Mouse (Mus musculus): ENCODE data around the gene Them5. TPM values are rescaled to one million over a fixed set of nuclear protein-coding genes. Genes with fewer than 3 reads are reported as not detected.

Gene Them5
- polyA plus RNA-seq, 1 experiment, result not detected

DNA sequence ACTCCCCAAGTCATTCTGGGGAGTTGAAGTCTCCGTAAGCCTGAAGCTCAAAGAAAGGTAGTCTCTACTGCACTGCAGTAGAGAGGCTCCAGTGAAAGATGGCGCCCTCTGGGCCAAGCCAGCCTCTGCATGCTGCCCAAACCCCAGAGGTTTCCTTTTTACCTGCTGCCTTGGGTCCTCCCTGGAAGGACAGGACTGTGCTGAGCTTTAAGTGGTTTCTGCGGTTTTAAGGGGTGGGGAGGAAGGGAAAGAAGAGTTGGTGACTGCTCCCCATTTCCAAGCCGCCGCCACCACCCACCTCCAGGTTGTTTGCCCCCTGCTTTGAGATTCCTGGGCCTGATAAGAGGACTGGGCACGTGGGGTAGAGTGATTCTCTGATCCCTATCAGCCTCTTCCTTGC lies 26.7 kb downstream of the Them5 start:
- no peak overlapping the region for H3K4me3 ChIP-seq (ENCODE audit: extremely low read depth, insufficient read depth, insufficient read length)
- TF ChIP-seq CTCF (IDR thresholded peaks at IDR 0.05; ENCODE audit: extremely low read depth, insufficient read depth, insufficient read length, insufficient replicate concordance) (no peak), POLR2A (IDR thresholded peaks at IDR 0.05; ENCODE audit: low read depth, low read length) (no peak)
- DNase-seq (ENCODE audit: low read depth in 1 of 2, low spot score in 2 of 2), result no peak
- peaks cover under 1% of the 10 kb centered on the region for H3K27me3 ChIP-seq (ENCODE audit: control insufficient read depth, insufficient read depth, low read length)
- H3K4me1 ChIP-seq (ENCODE audit: control insufficient read depth, insufficient read depth, insufficient read length), result peaks cover 6% of the 10 kb centered on the region; the same call in 1 of the 2 replicates
- WGBS, result 53% methylated on average over 6 of the region's 6 CpGs
- no peak overlapping the region for H3K27ac ChIP-seq (ENCODE audit: insufficient read depth, low read length)
- H3K36me3 ChIP-seq (ENCODE audit: control insufficient read depth, insufficient read depth, low read length), result no peaks in the 10 kb centered on the region

GRCm38 (mm10) chr3:94369709-94370108 lies 27.8 kb downstream of the Them5 start:
- DNase-seq (ENCODE audit: low read depth in 1 of 2, low spot score in 2 of 2), result no peak
- WGBS, result 75% methylated on average over 2 of the region's 2 CpGs
- Histone ChIP-seq H3K27ac (ENCODE audit: insufficient read depth, low read length) (no peak overlapping the region), H3K4me3 (ENCODE audit: extremely low read depth, insufficient read depth, insufficient read length) (no peak overlapping the region), H3K4me1 (ENCODE audit: control insufficient read depth, insufficient read depth, insufficient read length) (no peaks in the 10 kb centered on the region), H3K27me3 (ENCODE audit: control insufficient read depth, insufficient read depth, low read length) (no peaks in the 10 kb centered on the region), H3K36me3 (ENCODE audit: control insufficient read depth, insufficient read depth, low read length) (no peaks in the 10 kb centered on the region)
- TF ChIP-seq CTCF (IDR thresholded peaks at IDR 0.05; ENCODE audit: extremely low read depth, insufficient read depth, insufficient read length, insufficient replicate concordance), result no peak
- no peak for TF ChIP-seq POLR2A (IDR thresholded peaks at IDR 0.05; ENCODE audit: low read depth, low read length)

DNA sequence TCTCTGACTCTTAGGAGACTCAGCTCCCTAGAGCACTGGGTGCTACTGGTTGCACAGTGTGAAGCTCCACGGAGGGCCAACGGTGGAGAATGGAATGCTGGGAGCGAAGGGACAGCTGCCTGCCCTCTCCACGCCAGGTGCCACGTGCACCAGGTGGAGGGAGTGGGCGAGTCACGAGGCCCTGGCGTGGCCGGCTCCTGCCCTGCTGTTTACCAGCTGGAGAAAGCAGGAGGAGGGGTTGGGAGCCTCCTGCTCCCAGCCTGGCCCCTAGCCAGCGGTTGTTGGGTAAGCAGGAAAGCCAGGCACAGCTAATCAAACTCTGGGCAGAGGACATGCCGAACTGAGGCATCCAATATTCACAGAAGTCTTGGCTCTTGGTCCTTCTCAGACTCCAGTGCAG lies 29.7 kb downstream of the Them5 start:
- TF ChIP-seq CTCF (IDR thresholded peaks at IDR 0.05; ENCODE audit: extremely low read depth, insufficient read depth, insufficient read length, insufficient replicate concordance) (no peak), POLR2A (IDR thresholded peaks at IDR 0.05; ENCODE audit: low read depth, low read length) (no peak)
- Histone ChIP-seq H3K27me3 (ENCODE audit: control insufficient read depth, insufficient read depth, low read length) (no peaks in the 10 kb centered on the region), H3K4me3 (ENCODE audit: extremely low read depth, insufficient read depth, insufficient read length) (no peak overlapping the region), H3K36me3 (ENCODE audit: control insufficient read depth, insufficient read depth, low read length) (no peaks in the 10 kb centered on the region), H3K4me1 (ENCODE audit: control insufficient read depth, insufficient read depth, insufficient read length) (no peaks in the 10 kb centered on the region), H3K27ac (ENCODE audit: insufficient read depth, low read length) (no peak overlapping the region)
- WGBS, result 76% methylated on average over 11 of the region's 11 CpGs
- DNase-seq (ENCODE audit: low read depth in 1 of 2, low spot score in 2 of 2), result no peak

DNA sequence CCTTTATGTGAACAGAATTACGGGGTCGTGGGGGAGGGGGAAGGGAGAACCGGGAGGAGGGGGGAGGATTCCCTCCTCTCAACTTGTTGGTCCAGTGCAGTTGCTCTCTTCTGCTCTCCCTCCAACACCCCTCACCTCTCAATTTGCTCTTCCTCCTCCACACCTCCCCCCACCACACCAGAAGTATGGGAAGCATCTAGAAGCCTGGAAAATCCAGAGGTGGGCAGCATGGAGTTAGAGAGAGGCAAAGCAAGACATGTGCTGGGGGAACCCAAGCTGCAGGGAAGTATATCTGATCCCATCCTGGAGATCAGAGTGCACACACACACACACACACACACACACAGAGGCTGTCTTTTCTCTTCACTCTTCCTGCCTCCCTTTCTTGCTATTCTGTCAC lies 30.1 kb downstream of the Them5 start:
- WGBS, result 46% methylated on average over 3 of the region's 3 CpGs
- TF ChIP-seq CTCF (IDR thresholded peaks at IDR 0.05; ENCODE audit: extremely low read depth, insufficient read depth, insufficient read length, insufficient replicate concordance), result no peak
- no peak for TF ChIP-seq POLR2A (IDR thresholded peaks at IDR 0.05; ENCODE audit: low read depth, low read length)
- Histone ChIP-seq H3K4me3 (ENCODE audit: extremely low read depth, insufficient read depth, insufficient read length) (no peak overlapping the region), H3K36me3 (ENCODE audit: control insufficient read depth, insufficient read depth, low read length) (no peaks in the 10 kb centered on the region), H3K27me3 (ENCODE audit: control insufficient read depth, insufficient read depth, low read length) (no peaks in the 10 kb centered on the region), H3K4me1 (ENCODE audit: control insufficient read depth, insufficient read depth, insufficient read length) (no peaks in the 10 kb centered on the region), H3K27ac (ENCODE audit: insufficient read depth, low read length) (no peak overlapping the region)
- no peak for DNase-seq (ENCODE audit: low read depth in 1 of 2, low spot score in 2 of 2)

- Histone ChIP-seq H3K4me3 (ENCODE audit: extremely low read depth, insufficient read depth, insufficient read length) (no peak within 1 kb of the TSS), H3K4me1 (ENCODE audit: control insufficient read depth, insufficient read depth, insufficient read length) (no peaks in the 10 kb centered on the region), H3K27me3 (ENCODE audit: control insufficient read depth, insufficient read depth, low read length) (no peaks in the 10 kb centered on the region), H3K36me3 (ENCODE audit: control insufficient read depth, insufficient read depth, low read length) (no peaks in the 10 kb centered on the region), H3K27ac (ENCODE audit: insufficient read depth, low read length) (no peak within 1 kb of the TSS)
- TF ChIP-seq POLR2A (IDR thresholded peaks at IDR 0.05; ENCODE audit: low read depth, low read length) (no peak), CTCF (IDR thresholded peaks at IDR 0.05; ENCODE audit: extremely low read depth, insufficient read depth, insufficient read length, insufficient replicate concordance) (no peak)
- WGBS, result 66% methylated on average over 5 of the region's 5 CpGs
- DNase-seq (ENCODE audit: low read depth in 1 of 2, low spot score in 2 of 2), result no peak
Measured at GRCm38 (mm10) chr3:94372641-94373040, 30.7 kb downstream of the Them5 start, which contains the start of gene Rorc. Gene Rorc, plus strand, starts transcription at chr3:94372794.

GRCm38 (mm10) chr3:94373090-94373489 lies 31.2 kb downstream of the Them5 start:
- TF ChIP-seq CTCF (IDR thresholded peaks at IDR 0.05; ENCODE audit: extremely low read depth, insufficient read depth, insufficient read length, insufficient replicate concordance) (no peak), POLR2A (IDR thresholded peaks at IDR 0.05; ENCODE audit: low read depth, low read length) (no peak)
- Histone ChIP-seq H3K4me1 (ENCODE audit: control insufficient read depth, insufficient read depth, insufficient read length) (no peaks in the 10 kb centered on the region), H3K4me3 (ENCODE audit: extremely low read depth, insufficient read depth, insufficient read length) (no peak overlapping the region), H3K27ac (ENCODE audit: insufficient read depth, low read length) (no peak overlapping the region), H3K36me3 (ENCODE audit: control insufficient read depth, insufficient read depth, low read length) (no peaks in the 10 kb centered on the region), H3K27me3 (ENCODE audit: control insufficient read depth, insufficient read depth, low read length) (no peaks in the 10 kb centered on the region)
- no peak for DNase-seq (ENCODE audit: low read depth in 1 of 2, low spot score in 2 of 2)
- 21% methylated on average over 10 of the region's 10 CpGs for WGBS

GRCm38 (mm10) chr3:94373597-94374011 lies 31.7 kb downstream of the Them5 start:
- H3K27me3 ChIP-seq (ENCODE audit: control insufficient read depth, insufficient read depth, low read length), result no peaks in the 10 kb centered on the region
- TF ChIP-seq CTCF (IDR thresholded peaks at IDR 0.05; ENCODE audit: extremely low read depth, insufficient read depth, insufficient read length, insufficient replicate concordance), result no peak
- no peak for TF ChIP-seq POLR2A (IDR thresholded peaks at IDR 0.05; ENCODE audit: low read depth, low read length)
- no peaks in the 10 kb centered on the region for H3K4me1 ChIP-seq (ENCODE audit: control insufficient read depth, insufficient read depth, insufficient read length)
- H3K4me3 ChIP-seq (ENCODE audit: extremely low read depth, insufficient read depth, insufficient read length), result no peak overlapping the region
- 5% methylated on average over 5 of the region's 5 CpGs for WGBS
- no peaks in the 10 kb centered on the region for H3K36me3 ChIP-seq (ENCODE audit: control insufficient read depth, insufficient read depth, low read length)
- H3K27ac ChIP-seq (ENCODE audit: insufficient read depth, low read length), result no peak overlapping the region
- DNase-seq (ENCODE audit: low read depth in 1 of 2, low spot score in 2 of 2), result no peak

Measured in spleen, adult 2 months (tissue).